Mouse (Mus musculus): ENCODE results near the gene Tram2. TPM values are rescaled to one million over a fixed set of nuclear protein-coding genes. Genes with fewer than 3 reads are reported as not detected.

The Tram2 gene
- total and polyA plus RNA-seq, 3 experiments, result 0.54 to 2.9 TPM; not detected in 1

- no peaks in the 10 kb centered on the region for H3K36me3 ChIP-seq (ENCODE audit: control insufficient read depth in 1 of 2, insufficient read depth in 2 of 2, low read length in 2 of 2)
- TF ChIP-seq KAT2A (conservative IDR thresholded peaks at IDR 0.05; ENCODE audit: low read depth, low read length) (no peak), BHLHE40 (IDR thresholded peaks at IDR 0.05; ENCODE audit: borderline replicate concordance, low read depth, low read length) (no peak), MYB (IDR thresholded peaks at IDR 0.05; ENCODE audit: low read depth, low read length) (no peak), POLR2AphosphoS5 (IDR thresholded peaks at IDR 0.05; ENCODE audit: borderline replicate concordance, low read depth, low read length) (no peak), EP300 (IDR thresholded peaks at IDR 0.05; ENCODE audit: low read depth in 1 of 2, low read length in 2 of 2) (no peak), MXI1 (IDR thresholded peaks at IDR 0.05; ENCODE audit: low read depth, low read length) (no peak), POLR2AphosphoS2 (IDR thresholded peaks at IDR 0.05; ENCODE audit: low read length) (no peak), MAFK (IDR thresholded peaks at IDR 0.05; ENCODE audit: borderline replicate concordance, low read depth, low read length) (no peak), TCF12 (IDR thresholded peaks at IDR 0.05; ENCODE audit: low read depth, low read length) (no peak), SMC3 (IDR thresholded peaks at IDR 0.05; ENCODE audit: low read depth, low read length) (no peak), CHD2 (IDR thresholded peaks at IDR 0.05; ENCODE audit: low read length) (no peak), TAL1 (IDR thresholded peaks at IDR 0.05; ENCODE audit: low read length) (no peak)
Measured at GRCm38 (mm10) chr1:21006775-21007174, 72.3 kb downstream of the Tram2 start.

DNA sequence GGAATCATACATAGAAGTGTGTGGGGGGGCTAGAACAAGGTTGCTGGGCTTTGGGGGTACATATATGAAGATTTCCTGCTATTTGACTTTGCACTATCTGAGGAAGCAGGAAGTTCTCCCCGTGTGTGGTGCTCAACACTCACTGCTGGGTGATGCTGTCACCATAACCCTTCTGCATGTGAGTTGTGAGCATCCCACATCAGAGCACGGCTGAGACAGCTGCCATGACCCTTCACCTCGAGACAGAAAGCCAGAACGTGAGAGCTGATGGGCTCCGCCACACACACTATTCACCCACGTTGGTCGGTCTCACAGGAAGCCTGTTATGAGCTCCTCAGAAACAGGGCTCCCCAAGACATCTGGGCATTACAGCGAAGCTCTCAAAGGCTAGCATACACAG lies 74.4 kb downstream of the Tram2 start:
- no peak overlapping the region for H3K4me3 ChIP-seq (ENCODE audit: control insufficient read depth in 1 of 2, insufficient read depth in 1 of 2, low read depth in 2 of 2, low read length in 2 of 2)
- no peaks in the 10 kb centered on the region for H3K79me2 ChIP-seq (ENCODE audit: control insufficient read depth, insufficient read depth, low read length, poor library complexity)
- no peak overlapping the region for H3K27ac ChIP-seq (ENCODE audit: control insufficient read depth, low read depth, low read length)
- H3K9me3 ChIP-seq (replicated peaks; ENCODE audit: insufficient read depth, low read length), result no peaks in the 10 kb centered on the region
- H3K27me3 ChIP-seq (ENCODE audit: control insufficient read depth in 1 of 2, insufficient read depth in 2 of 2, low read length in 2 of 2), result no peaks in the 10 kb centered on the region
- no peaks in the 10 kb centered on the region for H3K36me3 ChIP-seq (ENCODE audit: control insufficient read depth in 1 of 2, insufficient read depth in 2 of 2, low read length in 2 of 2)
- no peak for DNase-seq (ENCODE audit: low read depth, low spot score)
- TF ChIP-seq MEF2A (IDR thresholded peaks at IDR 0.05; ENCODE audit: extremely low read depth, insufficient replicate concordance, low read depth, low read length, poor library complexity, severe bottlenecking) (no peak), ZKSCAN1 (IDR thresholded peaks at IDR 0.05; ENCODE audit: low read depth, low read length) (no peak), NRF1 (IDR thresholded peaks at IDR 0.05; ENCODE audit: insufficient read depth, low read depth, low read length, poor library complexity, severe bottlenecking) (no peak), BHLHE40 (IDR thresholded peaks at IDR 0.05; ENCODE audit: borderline replicate concordance, low read depth, low read length) (no peak), MYC (IDR thresholded peaks at IDR 0.05; ENCODE audit: low read depth, low read length) (no peak), TCF12 (IDR thresholded peaks at IDR 0.05; ENCODE audit: low read depth, low read length) (no peak), NELFE (IDR thresholded peaks at IDR 0.05; ENCODE audit: low read depth, low read length) (no peak)
- H3K4me1 ChIP-seq (ENCODE audit: control insufficient read depth in 1 of 2, insufficient read depth in 2 of 2, low read length in 2 of 2), result no peaks in the 10 kb centered on the region
- H3K9ac ChIP-seq (ENCODE audit: control insufficient read depth, low read depth, low read length, poor library complexity, severe bottlenecking), result no peak overlapping the region

More at GRCm38 (mm10) chr1:21006775-21007174, 72.3 kb downstream of the Tram2 start:
- no peak overlapping the region for H3K4me3 ChIP-seq (ENCODE audit: control insufficient read depth in 1 of 2, insufficient read depth in 1 of 2, low read depth in 2 of 2, low read length in 2 of 2)
- H3K27ac ChIP-seq (ENCODE audit: control insufficient read depth, low read depth, low read length), result no peak overlapping the region
- no peaks in the 10 kb centered on the region for H3K9me3 ChIP-seq (replicated peaks; ENCODE audit: insufficient read depth, low read length)
- H3K4me1 ChIP-seq (ENCODE audit: control insufficient read depth in 1 of 2, insufficient read depth in 2 of 2, low read length in 2 of 2), result no peaks in the 10 kb centered on the region
- DNase-seq (ENCODE audit: low read depth, low spot score), result no peak
- no peak overlapping the region for H3K9ac ChIP-seq (ENCODE audit: control insufficient read depth, low read depth, low read length, poor library complexity, severe bottlenecking)
- no peaks in the 10 kb centered on the region for H3K27me3 ChIP-seq (ENCODE audit: control insufficient read depth in 1 of 2, insufficient read depth in 2 of 2, low read length in 2 of 2)
- H3K79me2 ChIP-seq (ENCODE audit: control insufficient read depth, insufficient read depth, low read length, poor library complexity), result no peaks in the 10 kb centered on the region

Measured in MEL (cell line).